Mouse (Mus musculus): ENCODE results near the gene Aoc1. TPM values are rescaled to one million over a fixed set of nuclear protein-coding genes. Genes with fewer than 3 reads are reported as not detected.

The Aoc1 gene
- total and polyA plus RNA-seq, 2 experiments from 2014 or later = 1.6 TPM; not detected in 1

GRCm38 (mm10) chr6:48860130-48860815, 12.4 kb upstream of the Aoc1 start:
- Histone ChIP-seq H3K4me3 (ENCODE audit: low read depth, low read length) (peak overlapping the region; percentile 9; the same call in 1 of the 2 replicates), H3K4me2 (ENCODE audit: low read depth) (peak overlapping the region; percentile 33; the same call in 1 of the 2 replicates), H3K36me3 (ENCODE audit: insufficient read depth) (no peaks in the 10 kb centered on the region), H3K9me3 (ENCODE audit: low read length) (no peaks in the 10 kb centered on the region), H3K4me1 (ENCODE audit: insufficient read depth) (no peaks in the 10 kb centered on the region), H3K27ac (ENCODE audit: low read depth, low read length) (no peak overlapping the region), H3K27me3 (ENCODE audit: insufficient read depth, low read length) (no peaks in the 10 kb centered on the region; the same call in 1 of the 2 replicates), H3K9ac (no peak overlapping the region)
- DNase-seq (peak; percentile 41), ATAC-seq (peak; percentile 48; the same call in 1 of the 2 replicates)
- 14% methylated on average over 23 of the region's 23 CpGs for WGBS
- peak; percentile 59 for TF ChIP-seq CTCF (IDR thresholded peaks at IDR 0.05; ENCODE audit: low read depth)

GRCm38 (mm10) chr6:48860851-48861250, 11.8 kb upstream of the Aoc1 start:
- H3K4me2 ChIP-seq (ENCODE audit: low read depth) = no peak overlapping the region
- WGBS = 96% methylated on average over 1 of the region's 1 CpGs
- no peak for DNase-seq
- H3K27ac ChIP-seq (ENCODE audit: low read depth, low read length) = no peak overlapping the region
- no peaks in the 10 kb centered on the region for H3K4me1 ChIP-seq (ENCODE audit: insufficient read depth)
- no peaks in the 10 kb centered on the region for H3K9me3 ChIP-seq (ENCODE audit: low read length)
- no peak for ATAC-seq
- H3K9ac ChIP-seq = no peak overlapping the region
- H3K4me3 ChIP-seq (ENCODE audit: low read depth, low read length) = no peak overlapping the region
- no peaks in the 10 kb centered on the region for H3K36me3 ChIP-seq (ENCODE audit: insufficient read depth)
- H3K27me3 ChIP-seq (ENCODE audit: insufficient read depth, low read length) = no peaks in the 10 kb centered on the region; the same call in 1 of the 2 replicates
- TF ChIP-seq CTCF (IDR thresholded peaks at IDR 0.05; ENCODE audit: low read depth) = no peak

GRCm38 (mm10) chr6:48861616-48862280, 10.9 kb upstream of the Aoc1 start:
- ATAC-seq = no peak

GRCm38 (mm10) chr6:48862816-48863215, 9.9 kb upstream of the Aoc1 start:
- H3K9me3 ChIP-seq (ENCODE audit: low read length) = no peaks in the 10 kb centered on the region
- DNase-seq = no peak

More at GRCm38 (mm10) chr6:48861616-48862280, 10.9 kb upstream of the Aoc1 start:
- 59% methylated on average over 12 of the region's 12 CpGs for WGBS
- no peaks in the 10 kb centered on the region; the same call in 1 of the 2 replicates for H3K27me3 ChIP-seq (ENCODE audit: insufficient read depth, low read length)
- no peak for TF ChIP-seq CTCF (IDR thresholded peaks at IDR 0.05; ENCODE audit: low read depth)
- no peaks in the 10 kb centered on the region for H3K36me3 ChIP-seq (ENCODE audit: insufficient read depth)
- no peak for DNase-seq
- H3K9me3 ChIP-seq (ENCODE audit: low read length) = no peaks in the 10 kb centered on the region
- H3K4me2 ChIP-seq (ENCODE audit: low read depth) = no peak overlapping the region
- H3K9ac ChIP-seq = no peak overlapping the region
- no peaks in the 10 kb centered on the region for H3K4me1 ChIP-seq (ENCODE audit: insufficient read depth)
- no peak overlapping the region for H3K27ac ChIP-seq (ENCODE audit: low read depth, low read length)
- no peak overlapping the region for H3K4me3 ChIP-seq (ENCODE audit: low read depth, low read length)

GRCm38 (mm10) chr6:48863488-48863887, 9.2 kb upstream of the Aoc1 start:
- no peak for DNase-seq
- H3K36me3 ChIP-seq (ENCODE audit: insufficient read depth) = no peaks in the 10 kb centered on the region
- H3K27me3 ChIP-seq (ENCODE audit: insufficient read depth, low read length) = no peaks in the 10 kb centered on the region; the same call in 1 of the 2 replicates
- no peak for TF ChIP-seq CTCF (IDR thresholded peaks at IDR 0.05; ENCODE audit: low read depth)
- no peak overlapping the region for H3K4me2 ChIP-seq (ENCODE audit: low read depth)
- WGBS = 87% methylated on average over 7 of the region's 7 CpGs
- no peak for ATAC-seq
- no peak overlapping the region for H3K4me3 ChIP-seq (ENCODE audit: low read depth, low read length)
- no peak overlapping the region for H3K27ac ChIP-seq (ENCODE audit: low read depth, low read length)
- H3K4me1 ChIP-seq (ENCODE audit: insufficient read depth) = no peaks in the 10 kb centered on the region
- no peaks in the 10 kb centered on the region for H3K9me3 ChIP-seq (ENCODE audit: low read length)
- H3K9ac ChIP-seq = no peak overlapping the region

More at GRCm38 (mm10) chr6:48862816-48863215, 9.9 kb upstream of the Aoc1 start:
- Histone ChIP-seq H3K9ac (no peak overlapping the region), H3K36me3 (ENCODE audit: insufficient read depth) (no peaks in the 10 kb centered on the region), H3K27ac (ENCODE audit: low read depth, low read length) (no peak overlapping the region), H3K4me1 (ENCODE audit: insufficient read depth) (no peaks in the 10 kb centered on the region), H3K4me2 (ENCODE audit: low read depth) (no peak overlapping the region), H3K27me3 (ENCODE audit: insufficient read depth, low read length) (no peaks in the 10 kb centered on the region; the same call in 1 of the 2 replicates), H3K4me3 (ENCODE audit: low read depth, low read length) (no peak overlapping the region)
- no peak for ATAC-seq
- no peak for TF ChIP-seq CTCF (IDR thresholded peaks at IDR 0.05; ENCODE audit: low read depth)
- 77% methylated on average over 4 of the region's 4 CpGs for WGBS

- Histone ChIP-seq H3K36me3 (ENCODE audit: insufficient read depth) (no peaks in the 10 kb centered on the region), H3K9me3 (ENCODE audit: low read length) (no peaks in the 10 kb centered on the region), H3K9ac (no peak overlapping the region), H3K4me1 (ENCODE audit: insufficient read depth) (no peaks in the 10 kb centered on the region), H3K4me2 (ENCODE audit: low read depth) (no peak overlapping the region), H3K27ac (ENCODE audit: low read depth, low read length) (no peak overlapping the region), H3K4me3 (ENCODE audit: low read depth, low read length) (no peak overlapping the region), H3K27me3 (ENCODE audit: insufficient read depth, low read length) (no peaks in the 10 kb centered on the region; the same call in 1 of the 2 replicates)
- ATAC-seq (no peak), DNase-seq (no peak)
- TF ChIP-seq CTCF (IDR thresholded peaks at IDR 0.05; ENCODE audit: low read depth) = no peak
- 63% methylated on average over 3 of the region's 3 CpGs for WGBS
Observed at GRCm38 (mm10) chr6:48864181-48864580, 8.5 kb upstream of the Aoc1 start.

- WGBS = 83% methylated on average over 3 of the region's 3 CpGs
- H3K4me1 ChIP-seq (ENCODE audit: insufficient read depth) = no peaks in the 10 kb centered on the region
- H3K4me2 ChIP-seq (ENCODE audit: low read depth) = no peak overlapping the region
- DNase-seq (no peak), ATAC-seq (no peak)
- no peaks in the 10 kb centered on the region for H3K36me3 ChIP-seq (ENCODE audit: insufficient read depth)
- TF ChIP-seq CTCF (IDR thresholded peaks at IDR 0.05; ENCODE audit: low read depth) = no peak
- H3K27ac ChIP-seq (ENCODE audit: low read depth, low read length) = no peak overlapping the region
- H3K4me3 ChIP-seq (ENCODE audit: low read depth, low read length) = no peak overlapping the region
- no peaks in the 10 kb centered on the region; the same call in 1 of the 2 replicates for H3K27me3 ChIP-seq (ENCODE audit: insufficient read depth, low read length)
- no peaks in the 10 kb centered on the region for H3K9me3 ChIP-seq (ENCODE audit: low read length)
- no peak overlapping the region for H3K9ac ChIP-seq
Observed at GRCm38 (mm10) chr6:48864723-48865122, 8.0 kb upstream of the Aoc1 start.

Measured in forebrain, postnatal 0 days (tissue).